Mouse (Mus musculus) heart, embryonic 14.5 days (tissue): ENCODE measurements around the gene Gm12355. TPM values are rescaled to one million over a fixed set of nuclear protein-coding genes. Genes with fewer than 3 reads are reported as not detected.

ENCODE experiments used
- ATAC-seq: fragments of 200-750 bp; cut with Nextera tagmentation; 2 replicates; pipeline ENCODE4 v1.8.0; 2017; ENCODE audit warnings: low read depth, moderate TSS enrichment; ENCODE audit not compliant: insufficient number of reproducible peaks, insufficient read depth, low FRiP score
- H3K27ac ChIP-seq, 2 experiments: fragments of 200-500 bp in 1 of 2; fragments of 300-500 bp in 1 of 2; sonication (generic) in 1 of 2; replicated peaks in 1 of 2; 2 replicates each; pipeline ENCODE4 v1.5.1; 2012 to 2014; ENCODE audit warnings: low read depth in 2 of 2, low read length in 2 of 2, control low read depth in 1 of 2, mild to moderate bottlenecking in 1 of 2, mixed read lengths in 1 of 2; ENCODE audit not compliant: control insufficient read depth in 1 of 2, insufficient read depth in 1 of 2
- H3K27me3 ChIP-seq: fragments of 300-500 bp; sonication (generic); 2 replicates; pipeline ENCODE4 v1.6.1; 2014; ENCODE audit warnings: mild to moderate bottlenecking, low read length, control low read depth; ENCODE audit not compliant: control insufficient read depth, insufficient read depth
- H3K36me3 ChIP-seq: fragments of 300-500 bp; sonication (generic); 2 replicates; pipeline ENCODE4 v1.6.1; 2014; ENCODE audit warnings: mild to moderate bottlenecking, control low read depth, low read length, mixed read lengths; ENCODE audit not compliant: control insufficient read depth, insufficient read depth
- H3K4me1 ChIP-seq, 2 experiments: fragments of 200-500 bp in 1 of 2; fragments of 300-500 bp in 1 of 2; sonication (generic) in 1 of 2; 2 replicates each; pipeline ENCODE4 v1.6.1; 2012 to 2014; ENCODE audit warnings: low read length in 2 of 2, control low read depth in 1 of 2, mixed read lengths in 1 of 2; ENCODE audit not compliant: control insufficient read depth in 2 of 2, insufficient read depth in 2 of 2
- H3K4me2 ChIP-seq: fragments of 300-500 bp; sonication (generic); 2 replicates; pipeline ENCODE4 v1.6.1; 2014; ENCODE audit warnings: mild to moderate bottlenecking, low read length
- H3K4me3 ChIP-seq, 2 experiments: fragments of 200-500 bp in 1 of 2; fragments of 300-500 bp in 1 of 2; sonication (generic) in 1 of 2; 2 replicates each; pipeline ENCODE4 v1.5.1; 2012 to 2014; ENCODE audit warnings: low read length in 2 of 2, mild to moderate bottlenecking in 2 of 2, control low read depth in 1 of 2, low read depth in 1 of 2, moderate library complexity in 1 of 2; ENCODE audit not compliant: control insufficient read depth in 1 of 2, insufficient read depth in 1 of 2
- H3K9ac ChIP-seq: fragments of 300-500 bp; sonication (generic); 2 replicates; pipeline ENCODE4 v1.6.1; 2014; ENCODE audit warnings: mild to moderate bottlenecking, low read length
- H3K9me3 ChIP-seq: fragments of 300-500 bp; sonication (generic); 2 replicates; pipeline ENCODE4 v1.6.1; 2016; ENCODE audit warnings: low read length, control low read depth; ENCODE audit not compliant: control insufficient read depth
- WGBS: fragments of 180-500 bp; shearing (Covaris S2); extraction: QIAGEN DNeasy Blood & Tissue Kit; methylation state at CpG from one replicate; pipeline ENCODE4 v1.1.7; 2014; 5-methylcytosine and 5-hydroxymethylcytosine counted together
- polyA plus RNA-seq: library from polyadenylated mRNA; unstranded; fragments of >200 nt; fragmentation: Nextera tagmentation; extraction: Ambion mirVana; gene quantifications from 2 replicates; pipeline ENCODE4 v1.2.1, GENCODE M21; 2014

The Gm12355 gene
- polyA plus RNA-seq, 1 experiment from 2014 or later: 0.68 TPM

DNA sequence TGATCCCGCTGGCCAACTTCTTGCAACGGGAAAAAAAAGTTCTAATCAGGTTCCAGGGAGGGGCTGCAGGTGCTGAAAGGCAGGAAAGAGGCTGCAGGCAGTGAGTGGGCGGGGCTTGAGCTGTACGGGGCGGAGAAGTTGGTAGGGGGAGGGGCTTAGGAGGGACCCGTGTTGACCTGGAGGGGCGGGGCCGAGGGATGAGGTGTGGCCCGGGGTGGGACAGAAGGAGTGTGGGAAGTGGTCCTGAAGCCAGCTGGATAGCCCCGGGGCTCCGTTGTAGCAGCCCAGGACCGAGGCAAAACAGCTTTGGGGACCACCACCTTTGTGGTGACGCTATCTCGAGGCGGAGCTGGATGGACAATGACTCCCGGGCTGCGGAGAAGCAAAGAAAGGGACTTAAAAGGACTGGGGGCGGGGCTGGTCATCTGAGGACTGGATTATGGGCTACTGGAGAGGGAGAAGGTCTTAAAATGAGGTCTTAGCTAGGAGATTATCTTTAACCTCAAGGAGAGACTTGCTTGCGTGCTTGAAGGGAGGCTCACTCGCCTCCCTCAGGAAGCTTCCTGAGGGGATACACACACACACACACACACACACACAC, 23.3 kb downstream of the Gm12355 start:
- Histone ChIP-seq H3K27ac (no peak overlapping the region), H3K4me1 (peaks cover 13 to 24% of the 10 kb centered on the region in 2 experiments), H3K9ac (peak overlapping the region; percentile 28; the same call in 1 of the 2 replicates), H3K4me2 (peak overlapping the region; percentile 62), H3K27me3 (peaks cover 2% of the 10 kb centered on the region; the same call in 1 of the 2 replicates), H3K4me3 (peak overlapping the region; percentile 25 to 34), H3K9me3 (no peaks in the 10 kb centered on the region), H3K36me3 (no peaks in the 10 kb centered on the region)
- ATAC-seq: peak; percentile 69
- WGBS: 3% methylated on average over 20 of the region's 20 CpGs

DNA sequence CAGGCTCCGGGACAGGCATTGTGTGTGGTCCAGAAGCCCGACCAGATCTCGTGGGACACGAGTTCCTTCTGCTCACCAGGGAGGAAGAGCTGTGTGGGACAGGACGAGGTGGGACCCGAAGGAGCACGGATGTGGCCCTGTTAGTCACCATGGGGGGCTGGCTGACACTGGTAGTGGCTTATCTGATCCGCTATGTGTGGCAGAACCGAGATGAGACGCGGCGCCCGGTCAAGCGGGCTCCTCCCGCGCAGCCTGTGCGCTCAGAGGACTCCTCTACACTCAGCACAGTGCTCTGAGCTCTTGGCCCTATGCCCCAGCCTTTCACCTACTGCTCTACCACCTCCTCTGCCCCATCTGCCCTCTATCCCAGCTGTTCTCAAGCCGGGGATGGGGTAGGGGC, 26.2 kb downstream of the Gm12355 start:
- 0 out of 2 replicates have a peak, but pooled peaks have one; percentile 9 for ATAC-seq
- H3K4me2 ChIP-seq: peak overlapping the region; percentile 27; the same call in 1 of the 2 replicates
- no peak overlapping the region for H3K4me3 ChIP-seq

DNA sequence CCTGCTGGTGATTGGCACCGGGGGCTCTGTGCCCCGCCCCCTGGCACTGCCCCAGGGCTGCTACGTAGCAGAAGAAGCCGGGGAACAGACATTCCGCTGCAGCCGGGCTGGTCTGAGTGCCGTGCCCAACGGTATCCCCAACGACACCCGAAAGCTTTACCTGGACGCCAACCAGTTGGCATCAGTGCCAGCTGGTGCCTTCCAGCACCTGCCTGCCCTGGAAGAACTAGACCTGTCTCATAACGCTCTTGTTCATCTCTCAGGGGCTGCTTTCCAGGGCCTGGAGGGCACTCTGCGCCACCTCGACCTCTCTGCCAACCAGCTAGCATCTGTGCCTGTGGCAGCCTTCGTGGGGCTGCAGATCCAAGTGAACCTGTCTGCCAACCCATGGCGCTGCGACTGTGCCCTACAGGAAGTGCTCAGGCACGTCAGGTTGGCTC, 26.6 kb downstream of the Gm12355 start:
- Histone ChIP-seq H3K4me3 (no peak overlapping the region), H3K27me3 (peaks cover 2% of the 10 kb centered on the region; the same call in 1 of the 2 replicates), H3K9me3 (no peaks in the 10 kb centered on the region), H3K27ac (no peak overlapping the region), H3K4me2 (peak overlapping the region; percentile 27; the same call in 1 of the 2 replicates), H3K36me3 (no peaks in the 10 kb centered on the region), H3K9ac (no peak overlapping the region), H3K4me1 (peaks cover 13 to 28% of the 10 kb centered on the region in 2 experiments)
- ATAC-seq: no peak
- 59% methylated on average over 18 of the region's 18 CpGs for WGBS

More for the DNA sequence above, 26.2 kb downstream of the Gm12355 start:
- WGBS: 20% methylated on average over 18 of the region's 18 CpGs
- no peaks in the 10 kb centered on the region for H3K36me3 ChIP-seq
- peaks cover 13 to 27% of the 10 kb centered on the region in 2 experiments for H3K4me1 ChIP-seq
- H3K9ac ChIP-seq: no peak overlapping the region
- no peaks in the 10 kb centered on the region for H3K9me3 ChIP-seq
- H3K27ac ChIP-seq: no peak overlapping the region
- peaks cover 2% of the 10 kb centered on the region; the same call in 1 of the 2 replicates for H3K27me3 ChIP-seq

DNA sequence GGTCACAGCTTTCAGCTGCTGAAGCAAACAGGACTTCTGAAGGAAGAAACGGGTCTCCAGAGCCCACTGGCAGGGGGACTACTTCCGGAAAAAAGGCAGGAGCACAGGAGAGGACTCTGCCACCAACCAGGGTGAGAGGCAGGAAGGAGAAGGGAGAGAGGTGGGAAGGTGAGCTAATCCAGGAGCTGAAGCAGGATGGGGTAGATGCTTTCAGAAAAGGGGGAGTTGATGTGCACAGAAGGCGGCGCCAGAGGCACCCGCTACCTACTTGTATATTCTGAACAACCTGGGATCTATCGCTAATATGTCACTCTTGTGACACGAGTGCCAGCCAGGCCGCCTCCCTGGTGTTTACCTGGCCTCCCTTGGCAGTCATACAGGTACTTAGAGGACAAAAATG, 27.5 kb downstream of the Gm12355 start, which contains the start of gene Lrrc3c:
Lrrc3c (plus strand) TSS at position 301 of the 400 bp plus-strand sequence.
- WGBS: 82% methylated on average over 8 of the region's 8 CpGs
- H3K9ac ChIP-seq: no peak within 1 kb of the TSS
- no peak within 1 kb of the TSS for H3K4me3 ChIP-seq
- ATAC-seq: no peak
- no peaks in the 10 kb centered on the region for H3K9me3 ChIP-seq
- peaks cover 2% of the 10 kb centered on the region; the same call in 1 of the 2 replicates for H3K27me3 ChIP-seq
- H3K27ac ChIP-seq: no peak within 1 kb of the TSS
- H3K4me2 ChIP-seq: peak within 1 kb of the TSS; percentile 27; the same call in 1 of the 2 replicates
- H3K4me1 ChIP-seq: peaks cover 13 to 28% of the 10 kb centered on the region in 2 experiments
- H3K36me3 ChIP-seq: no peaks in the 10 kb centered on the region

DNA sequence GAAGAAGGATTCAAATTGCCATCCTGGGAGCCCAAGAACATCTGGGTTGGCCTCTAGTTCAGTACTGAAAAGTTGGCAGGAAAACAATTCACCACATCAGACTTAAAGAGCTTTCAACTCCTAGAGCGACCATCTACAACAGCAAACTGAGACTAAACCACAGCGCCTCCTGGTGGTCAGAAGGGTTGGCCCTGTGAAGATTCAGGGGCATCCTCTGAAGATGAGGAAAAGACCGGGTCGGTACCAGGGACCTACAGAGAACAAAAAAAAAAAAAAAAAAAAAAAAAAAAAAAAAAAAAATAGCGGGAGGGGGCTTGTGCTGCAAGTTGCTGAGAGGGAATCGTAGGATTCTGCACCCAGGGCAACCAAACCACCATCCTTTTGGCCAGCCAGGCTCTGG, 28.1 kb downstream of the Gm12355 start:
- Histone ChIP-seq H3K4me1 (peaks cover 17 to 30% of the 10 kb centered on the region in 2 experiments), H3K4me2 (no peak overlapping the region), H3K4me3 (no peak overlapping the region), H3K36me3 (no peaks in the 10 kb centered on the region), H3K27ac (no peak overlapping the region), H3K9ac (no peak overlapping the region), H3K9me3 (no peaks in the 10 kb centered on the region), H3K27me3 (peaks cover 2% of the 10 kb centered on the region; the same call in 1 of the 2 replicates)
- 32% methylated on average over 6 of the region's 6 CpGs for WGBS
- no peak for ATAC-seq

DNA sequence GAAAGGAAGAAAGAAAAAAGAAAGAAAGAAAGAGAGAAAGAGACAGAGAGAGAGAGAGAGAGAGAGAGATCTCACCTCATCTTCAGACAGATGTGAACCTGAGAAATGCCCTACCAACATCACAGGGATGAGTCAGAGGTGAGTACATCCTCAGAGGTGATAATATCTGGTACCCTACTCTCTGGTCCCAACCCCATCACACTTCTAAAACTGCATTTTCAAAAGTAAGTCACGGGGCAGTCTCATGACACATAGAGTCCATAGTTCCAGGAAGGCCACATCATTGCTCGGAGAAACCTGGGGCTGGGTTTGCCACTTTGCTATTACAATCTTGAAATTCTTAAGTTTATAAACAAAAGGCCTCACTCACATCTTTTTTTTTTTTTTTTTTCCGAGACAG, 29.5 kb downstream of the Gm12355 start:
- Histone ChIP-seq H3K27ac (no peak overlapping the region), H3K4me1 (peaks cover 15 to 24% of the 10 kb centered on the region in 2 experiments), H3K27me3 (peaks cover 2% of the 10 kb centered on the region; the same call in 1 of the 2 replicates), H3K9ac (no peak overlapping the region), H3K9me3 (no peaks in the 10 kb centered on the region), H3K4me3 (no peak overlapping the region), H3K4me2 (no peak overlapping the region), H3K36me3 (no peaks in the 10 kb centered on the region)
- ATAC-seq: no peak
- WGBS: 91% methylated on average over 3 of the region's 3 CpGs

DNA sequence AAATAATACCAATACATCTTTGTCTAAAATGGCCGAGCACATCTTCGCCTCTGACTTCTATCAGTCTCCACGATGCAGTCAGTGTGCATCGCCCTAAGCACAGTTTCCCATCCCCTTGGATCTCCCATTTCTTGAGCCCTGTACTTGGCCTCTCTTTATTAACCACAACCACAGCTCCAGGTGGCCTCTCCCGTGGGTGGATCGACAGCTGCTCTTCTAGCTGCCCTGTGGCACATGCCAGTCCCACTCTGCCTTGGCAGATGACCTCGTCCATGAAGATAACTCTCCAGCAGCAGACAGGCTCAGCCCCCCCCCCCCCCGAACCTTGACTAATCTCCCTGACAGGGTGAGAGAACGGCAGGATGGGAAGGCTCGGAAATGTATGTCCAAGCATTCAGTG, 30.0 kb downstream of the Gm12355 start:
- Histone ChIP-seq H3K9ac (no peak overlapping the region), H3K27me3 (peaks cover 2% of the 10 kb centered on the region; the same call in 1 of the 2 replicates), H3K4me3 (no peak overlapping the region), H3K4me2 (no peak overlapping the region), H3K27ac (no peak overlapping the region), H3K4me1 (peaks cover 15 to 22% of the 10 kb centered on the region in 2 experiments), H3K36me3 (no peaks in the 10 kb centered on the region), H3K9me3 (no peaks in the 10 kb centered on the region)
- no peak for ATAC-seq
- 68% methylated on average over 10 of the region's 10 CpGs for WGBS
